Comparison of ENCODE assay signal across 8 mouse cellular contexts in genomic region chr1:30778374-30779005, GRCm38 (mm10).
A peak's percentile ranks its signal among the peaks of the same experiment; 100 is the strongest.
DNase-seq lines count a peak whose midpoint lies in the region; ATAC-seq and TF ChIP-seq lines count a peak whose summit lies in the region.

No protein-coding gene starts in this region.

- peak; percentile 22 for DNase-seq in cerebellum, adult 9-10 months
- DNase-seq in cerebellum, adult 11 months = no peak
- DNase-seq in CD4-positive helper T cell, adult 2 months (ENCODE audit: low read depth, low spot score) = peak; percentile 39
- DNase-seq in embryo, embryonic 11 days = peak; percentile 70
- peak; percentile 83 for DNase-seq in lung, embryonic 14.5 days
- peak; percentile 8 for DNase-seq in retina, adult 2 months (ENCODE audit: low read depth, low spot score)
- no peak for DNase-seq in right cerebral cortex, postnatal 10 days (ENCODE audit: low spot score in 2 of 2)

- peaks cover 2% of the 10 kb centered on the region; the same call in 1 of the 2 replicates for H3K4me1 ChIP-seq in hindbrain, embryonic 13.5 days (replicated peaks)
- no peaks in the 10 kb centered on the region for H3K4me1 ChIP-seq in lung, embryonic 14.5 days (ENCODE audit: insufficient read depth)

- no peak overlapping the region for H3K27ac ChIP-seq in hindbrain, embryonic 13.5 days
- no peak overlapping the region for H3K27ac ChIP-seq in lung, embryonic 14.5 days (ENCODE audit: low read depth)

- no peaks in the 10 kb centered on the region for H3K9me3 ChIP-seq in hindbrain, embryonic 13.5 days
- H3K9me3 ChIP-seq in lung, embryonic 14.5 days (ENCODE audit: low read depth, low read length) = no peaks in the 10 kb centered on the region

- 23% methylated on average over 14 of the region's 14 CpGs for WGBS in hindbrain, embryonic 13.5 days
- WGBS in lung, embryonic 14.5 days = 16% methylated on average over 14 of the region's 14 CpGs

- H3K4me3 ChIP-seq in hindbrain, embryonic 13.5 days = 0 out of 2 replicates have a peak overlapping the region, but pooled peaks have one; percentile 7
- no peak overlapping the region for H3K4me3 ChIP-seq in lung, embryonic 14.5 days (ENCODE audit: low read depth, low read length)

- TF ChIP-seq CTCF in lung, embryonic 14.5 days (IDR thresholded peaks at IDR 0.05; ENCODE audit: low read depth) = peak; percentile 80

- no peaks in the 10 kb centered on the region for H3K27me3 ChIP-seq in hindbrain, embryonic 13.5 days
- no peaks in the 10 kb centered on the region for H3K27me3 ChIP-seq in lung, embryonic 14.5 days (ENCODE audit: insufficient read depth, low read length)

- ATAC-seq in hindbrain, embryonic 13.5 days (ENCODE audit: low FRiP score) = no peak
- peak; percentile 62; the same call in 1 of the 2 replicates for ATAC-seq in lung, embryonic 14.5 days (ENCODE audit: insufficient read depth)

- peak overlapping the region; percentile 34 for H3K4me2 ChIP-seq in hindbrain, embryonic 13.5 days
- H3K4me2 ChIP-seq in lung, embryonic 14.5 days = 0 out of 2 replicates have a peak overlapping the region, but pooled peaks have one; percentile 33

- no peak overlapping the region for H3K9ac ChIP-seq in hindbrain, embryonic 13.5 days
- H3K9ac ChIP-seq in lung, embryonic 14.5 days = 0 out of 2 replicates have a peak overlapping the region, but pooled peaks have one; percentile 9

- H3K36me3 ChIP-seq in hindbrain, embryonic 13.5 days = no peaks in the 10 kb centered on the region
- no peaks in the 10 kb centered on the region for H3K36me3 ChIP-seq in lung, embryonic 14.5 days (ENCODE audit: insufficient read depth)

Comparison
In these comparisons a context has a peak if more than half of its experiments do, and no peak if none do; other contexts are left out.
1. DNase-seq: peak in cerebellum, adult 9-10 months (single experiment), CD4-positive helper T cell, adult 2 months (single experiment), embryo, embryonic 11 days (single experiment), lung, embryonic 14.5 days (single experiment) and retina, adult 2 months (single experiment); none in cerebellum, adult 11 months (single experiment) and right cerebral cortex, postnatal 10 days (0 of 2).